Mouse (Mus musculus): ENCODE measurements around the gene Ago1. TPM values are rescaled to one million over a fixed set of nuclear protein-coding genes. Genes with fewer than 3 reads are reported as not detected.

The Ago1 gene
- polyA plus RNA-seq, 1 experiment, result 37.0 TPM

GRCm38 (mm10) chr4:126486217-126486616 lies 17.8 kb upstream of the Ago1 start:
- no peak overlapping the region for H3K4me3 ChIP-seq (replicated peaks; ENCODE audit: insufficient read depth, low read depth, low read length)
- H3K27me3 ChIP-seq (ENCODE audit: control insufficient read depth, insufficient read depth, low read length), result no peaks in the 10 kb centered on the region
- no peak for TF ChIP-seq POLR2A (IDR thresholded peaks at IDR 0.05; ENCODE audit: borderline replicate concordance, insufficient read depth, low read length)
- TF ChIP-seq CTCF (IDR thresholded peaks at IDR 0.05; ENCODE audit: borderline replicate concordance, insufficient read depth, low read depth, low read length), result no peak
- 69% methylated on average over 1 of the region's 1 CpGs for WGBS
- H3K4me1 ChIP-seq (ENCODE audit: control insufficient read depth, insufficient read depth, low read length), result no peaks in the 10 kb centered on the region
- DNase-seq, result no peak
- H3K27ac ChIP-seq (ENCODE audit: insufficient read depth, low read length), result no peak overlapping the region

- no peak overlapping the region for H3K4me3 ChIP-seq (replicated peaks; ENCODE audit: insufficient read depth, low read depth, low read length)
- WGBS, result 89% methylated on average over 2 of the region's 2 CpGs
- H3K27me3 ChIP-seq (ENCODE audit: control insufficient read depth, insufficient read depth, low read length), result no peaks in the 10 kb centered on the region
- no peak for DNase-seq
- H3K4me1 ChIP-seq (ENCODE audit: control insufficient read depth, insufficient read depth, low read length), result no peaks in the 10 kb centered on the region
- H3K27ac ChIP-seq (ENCODE audit: insufficient read depth, low read length), result no peak overlapping the region
- TF ChIP-seq POLR2A (IDR thresholded peaks at IDR 0.05; ENCODE audit: borderline replicate concordance, insufficient read depth, low read length) (no peak), CTCF (IDR thresholded peaks at IDR 0.05; ENCODE audit: borderline replicate concordance, insufficient read depth, low read depth, low read length) (no peak)
Observed at GRCm38 (mm10) chr4:126485065-126485464, 16.7 kb upstream of the Ago1 start.

- Histone ChIP-seq H3K4me1 (ENCODE audit: control insufficient read depth, insufficient read depth, low read length) (no peaks in the 10 kb centered on the region), H3K4me3 (replicated peaks; ENCODE audit: insufficient read depth, low read depth, low read length) (no peak overlapping the region), H3K27me3 (ENCODE audit: control insufficient read depth, insufficient read depth, low read length) (no peaks in the 10 kb centered on the region), H3K27ac (ENCODE audit: insufficient read depth, low read length) (no peak overlapping the region)
- 84% methylated on average over 3 of the region's 3 CpGs for WGBS
- no peak for TF ChIP-seq POLR2A (IDR thresholded peaks at IDR 0.05; ENCODE audit: borderline replicate concordance, insufficient read depth, low read length)
- no peak for TF ChIP-seq CTCF (IDR thresholded peaks at IDR 0.05; ENCODE audit: borderline replicate concordance, insufficient read depth, low read depth, low read length)
- no peak for DNase-seq
Observed at GRCm38 (mm10) chr4:126483874-126484273, 15.5 kb upstream of the Ago1 start.

GRCm38 (mm10) chr4:126482951-126483350 lies 14.6 kb upstream of the Ago1 start:
- no peak for TF ChIP-seq POLR2A (IDR thresholded peaks at IDR 0.05; ENCODE audit: borderline replicate concordance, insufficient read depth, low read length)
- no peak for TF ChIP-seq CTCF (IDR thresholded peaks at IDR 0.05; ENCODE audit: borderline replicate concordance, insufficient read depth, low read depth, low read length)
- no peak for DNase-seq
- H3K4me3 ChIP-seq (replicated peaks; ENCODE audit: insufficient read depth, low read depth, low read length), result no peak overlapping the region
- no peak overlapping the region for H3K27ac ChIP-seq (ENCODE audit: insufficient read depth, low read length)
- no peaks in the 10 kb centered on the region for H3K27me3 ChIP-seq (ENCODE audit: control insufficient read depth, insufficient read depth, low read length)
- 80% methylated on average over 12 of the region's 12 CpGs for WGBS
- no peaks in the 10 kb centered on the region for H3K4me1 ChIP-seq (ENCODE audit: control insufficient read depth, insufficient read depth, low read length)

GRCm38 (mm10) chr4:126481461-126481860 lies 13.1 kb upstream of the Ago1 start:
- Histone ChIP-seq H3K27ac (ENCODE audit: insufficient read depth, low read length) (no peak overlapping the region), H3K4me1 (ENCODE audit: control insufficient read depth, insufficient read depth, low read length) (no peaks in the 10 kb centered on the region)
- 94% methylated on average over 5 of the region's 5 CpGs for WGBS

GRCm38 (mm10) chr4:126480288-126480687 lies 11.9 kb upstream of the Ago1 start:
- no peak overlapping the region for H3K4me3 ChIP-seq (replicated peaks; ENCODE audit: insufficient read depth, low read depth, low read length)
- 80% methylated on average over 3 of the region's 3 CpGs for WGBS
- no peak for DNase-seq
- no peaks in the 10 kb centered on the region for H3K4me1 ChIP-seq (ENCODE audit: control insufficient read depth, insufficient read depth, low read length)
- H3K27me3 ChIP-seq (ENCODE audit: control insufficient read depth, insufficient read depth, low read length), result no peaks in the 10 kb centered on the region
- H3K27ac ChIP-seq (ENCODE audit: insufficient read depth, low read length), result no peak overlapping the region
- no peak for TF ChIP-seq CTCF (IDR thresholded peaks at IDR 0.05; ENCODE audit: borderline replicate concordance, insufficient read depth, low read depth, low read length)
- no peak for TF ChIP-seq POLR2A (IDR thresholded peaks at IDR 0.05; ENCODE audit: borderline replicate concordance, insufficient read depth, low read length)

More at GRCm38 (mm10) chr4:126481461-126481860, 13.1 kb upstream of the Ago1 start:
- DNase-seq, result no peak
- TF ChIP-seq POLR2A (IDR thresholded peaks at IDR 0.05; ENCODE audit: borderline replicate concordance, insufficient read depth, low read length) (no peak), CTCF (IDR thresholded peaks at IDR 0.05; ENCODE audit: borderline replicate concordance, insufficient read depth, low read depth, low read length) (no peak)
- Histone ChIP-seq H3K27me3 (ENCODE audit: control insufficient read depth, insufficient read depth, low read length) (no peaks in the 10 kb centered on the region), H3K4me3 (replicated peaks; ENCODE audit: insufficient read depth, low read depth, low read length) (no peak overlapping the region)

- no peak overlapping the region for H3K4me3 ChIP-seq (replicated peaks; ENCODE audit: insufficient read depth, low read depth, low read length)
- TF ChIP-seq CTCF (IDR thresholded peaks at IDR 0.05; ENCODE audit: borderline replicate concordance, insufficient read depth, low read depth, low read length) (no peak), POLR2A (IDR thresholded peaks at IDR 0.05; ENCODE audit: borderline replicate concordance, insufficient read depth, low read length) (no peak)
- H3K4me1 ChIP-seq (ENCODE audit: control insufficient read depth, insufficient read depth, low read length), result no peaks in the 10 kb centered on the region
- H3K27me3 ChIP-seq (ENCODE audit: control insufficient read depth, insufficient read depth, low read length), result no peaks in the 10 kb centered on the region
- DNase-seq, result no peak
- H3K27ac ChIP-seq (ENCODE audit: insufficient read depth, low read length), result no peak overlapping the region
- WGBS, result 60% methylated on average over 5 of the region's 5 CpGs
Observed at GRCm38 (mm10) chr4:126473031-126473430, 4.6 kb upstream of the Ago1 start.

- no peak for DNase-seq
- Histone ChIP-seq H3K4me1 (ENCODE audit: control insufficient read depth, insufficient read depth, low read length) (no peaks in the 10 kb centered on the region), H3K27ac (ENCODE audit: insufficient read depth, low read length) (no peak overlapping the region), H3K4me3 (replicated peaks; ENCODE audit: insufficient read depth, low read depth, low read length) (no peak overlapping the region), H3K27me3 (ENCODE audit: control insufficient read depth, insufficient read depth, low read length) (no peaks in the 10 kb centered on the region)
- 81% methylated on average over 1 of the region's 1 CpGs for WGBS
- TF ChIP-seq CTCF (IDR thresholded peaks at IDR 0.05; ENCODE audit: borderline replicate concordance, insufficient read depth, low read depth, low read length) (no peak), POLR2A (IDR thresholded peaks at IDR 0.05; ENCODE audit: borderline replicate concordance, insufficient read depth, low read length) (no peak)
Observed at GRCm38 (mm10) chr4:126469334-126469733, 951 bp upstream of the Ago1 start.
